Mouse (Mus musculus) liver, postnatal 0 days (tissue): ENCODE measurements around the gene Scpep1. TPM values are rescaled to one million over a fixed set of nuclear protein-coding genes. Genes with fewer than 3 reads are reported as not detected.
A peak's percentile ranks its signal among the peaks of the same experiment; 100 is the strongest.

ENCODE experiments used
- ATAC-seq: fragments of 200-750 bp; cut with Nextera tagmentation; 2 replicates; pipeline ENCODE4 v1.8.0; 2017; ENCODE audit warnings: mild to moderate bottlenecking, moderate library complexity
- DNase-seq: peaks from one replicate; pipeline ENCODE4 v3.0.0-alpha.2; 2016
- H3K27ac ChIP-seq: fragments of 300-500 bp; sonication (generic); 2 replicates; pipeline ENCODE4 v1.5.1; 2014; ENCODE audit warnings: antibody characterized with exemption, moderate library complexity, mild to moderate bottlenecking, low read depth
- H3K27me3 ChIP-seq: fragments of 300-500 bp; sonication (generic); 2 replicates; pipeline ENCODE4 v1.6.1; 2014; ENCODE audit warnings: low read length, control low read depth, mixed read lengths; ENCODE audit not compliant: insufficient read depth
- H3K36me3 ChIP-seq: fragments of 300-500 bp; sonication (generic); replicated peaks from 2 replicates; pipeline ENCODE4 v1.6.1; 2014; ENCODE audit warnings: mild to moderate bottlenecking, control low read depth, low read length, moderate library complexity, mixed read lengths; ENCODE audit not compliant: insufficient read depth
- H3K4me1 ChIP-seq: fragments of 300-500 bp; sonication (generic); 2 replicates; pipeline ENCODE4 v1.6.1; 2014; ENCODE audit warnings: antibody characterized with exemption, mild to moderate bottlenecking, control low read depth; ENCODE audit not compliant: insufficient read depth
- H3K4me2 ChIP-seq: fragments of 300-500 bp; sonication (generic); 2 replicates; pipeline ENCODE4 v1.6.1; 2014; ENCODE audit warnings: low read depth, mild to moderate bottlenecking, low read length, moderate library complexity, mixed read lengths
- H3K4me3 ChIP-seq: fragments of 300-500 bp; sonication (generic); 2 replicates; pipeline ENCODE4 v1.5.1; 2014; ENCODE audit warnings: low read depth, low read length
- H3K9ac ChIP-seq: fragments of 300-500 bp; sonication (generic); replicated peaks from 2 replicates; pipeline ENCODE4 v1.6.1; 2014; ENCODE audit warnings: mild to moderate bottlenecking, moderate library complexity
- H3K9me3 ChIP-seq: fragments of 300-500 bp; sonication (generic); 2 replicates; pipeline ENCODE4 v1.6.1; 2016; ENCODE audit warnings: mild to moderate bottlenecking, control low read depth, low read length, mixed read lengths
- CTCF ChIP-seq: sonication (generic); IDR thresholded peaks from 2 replicates; pipeline ENCODE4 v1.5.1; 2016; ENCODE audit warnings: antibody characterized with exemption, low read depth
- EP300 ChIP-seq: IDR thresholded peaks from 2 replicates; pipeline ENCODE4 v1.6.1; 2016; ENCODE audit warnings: antibody characterized with exemption, low read depth, mild to moderate bottlenecking
- WGBS: fragments of 180-500 bp; shearing (Covaris S2); extraction: QIAGEN DNeasy Blood & Tissue Kit; methylation state at CpG from one replicate; pipeline ENCODE4 v1.1.7; 2014; ENCODE audit not compliant: insufficient replicate concordance; 5-methylcytosine and 5-hydroxymethylcytosine counted together
- polyA plus RNA-seq: library from polyadenylated mRNA; unstranded; fragments of >200 nt; fragmentation: Nextera tagmentation; extraction: Ambion mirVana; gene quantifications from 2 replicates; pipeline ENCODE4 v1.2.1, GENCODE M21; 2015

The Scpep1 gene
- polyA plus RNA-seq, 1 experiment from 2014 or later, result 38.9 TPM

DNA sequence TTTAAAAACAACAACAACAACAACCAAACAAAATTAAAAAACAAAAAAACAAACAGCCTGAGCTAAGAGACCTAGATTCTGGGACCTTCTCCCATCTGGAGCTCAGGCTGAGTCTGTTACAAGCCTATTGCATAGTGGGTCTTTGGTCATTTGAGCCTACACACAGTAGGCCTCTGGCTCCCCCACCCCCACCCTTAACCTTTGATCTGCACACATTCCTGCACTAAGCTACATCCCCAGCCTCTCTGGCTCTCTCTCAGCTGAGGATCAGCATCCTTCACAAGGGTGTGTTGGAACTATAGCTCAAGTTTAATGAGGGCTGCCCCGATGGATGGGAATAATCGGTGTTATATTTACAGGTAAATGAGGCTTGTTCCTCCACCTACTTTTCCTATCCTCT is 40.4 kb upstream of the Scpep1 start:
- Histone ChIP-seq H3K4me3 (no peak overlapping the region), H3K4me1 (peaks cover 16% of the 10 kb centered on the region), H3K27me3 (no peaks in the 10 kb centered on the region), H3K9ac (no peak overlapping the region), H3K4me2 (no peak overlapping the region), H3K27ac (no peak overlapping the region), H3K9me3 (no peaks in the 10 kb centered on the region), H3K36me3 (peaks cover 5% of the 10 kb centered on the region; the same call in 1 of the 2 replicates)
- ATAC-seq, result no peak
- TF ChIP-seq CTCF (no peak), EP300 (no peak)
- DNase-seq, result no peak
- WGBS, result 81% methylated on average over 2 of the region's 2 CpGs

DNA sequence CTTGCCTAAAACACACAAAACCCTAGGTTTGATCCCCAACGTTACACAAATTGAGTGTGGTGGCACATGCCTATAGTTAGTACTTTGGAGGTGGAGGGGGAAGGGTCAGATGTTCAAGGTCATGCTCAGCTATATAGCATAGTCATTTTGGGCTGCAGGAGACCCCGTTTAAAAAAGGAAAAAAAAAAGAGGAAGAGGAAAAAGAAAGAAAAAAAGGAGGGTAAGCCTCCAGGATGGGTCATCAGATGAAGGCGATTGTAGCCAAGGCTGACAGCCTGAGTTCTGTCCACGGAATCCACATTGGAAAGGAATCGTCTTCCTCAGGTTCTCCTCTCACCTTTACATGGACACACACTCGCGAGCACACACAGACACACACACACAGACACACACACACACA is 39.2 kb upstream of the Scpep1 start:
- H3K9ac ChIP-seq, result no peak overlapping the region
- ATAC-seq, result no peak
- no peaks in the 10 kb centered on the region for H3K9me3 ChIP-seq
- H3K27ac ChIP-seq, result no peak overlapping the region
- peaks cover 15% of the 10 kb centered on the region for H3K4me1 ChIP-seq
- no peak overlapping the region for H3K4me3 ChIP-seq
- no peak for DNase-seq
- no peak for TF ChIP-seq CTCF
- no peak for TF ChIP-seq EP300
- peaks cover 5% of the 10 kb centered on the region; the same call in 1 of the 2 replicates for H3K36me3 ChIP-seq
- 65% methylated on average over 7 of the region's 7 CpGs for WGBS
- no peak overlapping the region for H3K4me2 ChIP-seq
- no peaks in the 10 kb centered on the region for H3K27me3 ChIP-seq

DNA sequence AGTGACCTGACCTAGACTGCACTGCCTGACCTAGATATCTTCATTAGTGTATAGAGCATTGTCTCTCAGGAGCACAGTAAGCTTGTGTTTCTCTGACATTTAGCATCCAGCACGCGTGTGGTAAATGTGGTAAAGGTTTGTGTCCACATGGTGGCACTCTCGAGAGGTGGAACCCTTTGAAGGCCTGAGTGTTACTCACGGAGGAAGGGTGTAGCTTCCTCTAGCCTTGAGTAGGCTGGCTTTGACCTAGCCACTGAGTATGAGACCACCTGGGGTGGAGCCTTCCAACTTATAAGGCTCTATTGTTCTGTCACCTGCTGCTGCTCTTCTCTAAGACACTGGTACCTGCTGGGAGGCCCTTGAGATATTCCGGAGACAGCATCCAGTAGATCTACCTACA is 38.4 kb upstream of the Scpep1 start:
- no peak overlapping the region for H3K9ac ChIP-seq
- WGBS, result 15% methylated on average over 5 of the region's 5 CpGs
- peak; percentile 56 for ATAC-seq
- no peak overlapping the region for H3K4me2 ChIP-seq
- TF ChIP-seq CTCF, result peak; percentile 93
- no peak for TF ChIP-seq EP300
- peak; percentile 78 for DNase-seq
- no peak overlapping the region for H3K4me3 ChIP-seq
- no peaks in the 10 kb centered on the region for H3K9me3 ChIP-seq
- H3K36me3 ChIP-seq, result peaks cover 5% of the 10 kb centered on the region; the same call in 1 of the 2 replicates
- peaks cover 11% of the 10 kb centered on the region for H3K4me1 ChIP-seq
- H3K27me3 ChIP-seq, result no peaks in the 10 kb centered on the region
- H3K27ac ChIP-seq, result no peak overlapping the region

DNA sequence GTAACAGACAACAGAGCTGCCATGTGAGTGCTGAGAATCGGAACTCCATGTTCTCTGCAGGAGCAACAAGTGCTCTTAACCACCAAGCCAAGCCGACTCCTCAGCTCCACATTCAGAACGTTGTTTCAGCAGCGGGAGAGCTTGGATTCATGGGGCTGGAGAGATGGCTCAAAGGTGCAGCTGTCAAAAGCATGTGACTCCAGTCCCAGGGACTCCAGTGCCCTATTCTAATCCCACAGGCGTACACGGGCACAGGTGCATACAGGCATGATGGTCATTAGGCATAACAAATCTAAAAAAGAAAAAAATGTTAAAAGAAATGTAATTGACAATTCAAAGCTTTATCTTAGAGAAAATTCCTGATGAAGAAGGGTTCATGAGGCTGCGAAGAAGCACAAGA is 37.9 kb upstream of the Scpep1 start:
- Histone ChIP-seq H3K36me3 (peaks cover 8% of the 10 kb centered on the region; the same call in 1 of the 2 replicates), H3K4me2 (no peak overlapping the region), H3K4me3 (no peak overlapping the region), H3K9ac (no peak overlapping the region), H3K27me3 (no peaks in the 10 kb centered on the region), H3K27ac (no peak overlapping the region), H3K9me3 (no peaks in the 10 kb centered on the region), H3K4me1 (peaks cover 8% of the 10 kb centered on the region)
- TF ChIP-seq CTCF, result no peak
- TF ChIP-seq EP300, result no peak
- DNase-seq, result no peak
- 55% methylated on average over 7 of the region's 7 CpGs for WGBS
- ATAC-seq, result no peak

DNA sequence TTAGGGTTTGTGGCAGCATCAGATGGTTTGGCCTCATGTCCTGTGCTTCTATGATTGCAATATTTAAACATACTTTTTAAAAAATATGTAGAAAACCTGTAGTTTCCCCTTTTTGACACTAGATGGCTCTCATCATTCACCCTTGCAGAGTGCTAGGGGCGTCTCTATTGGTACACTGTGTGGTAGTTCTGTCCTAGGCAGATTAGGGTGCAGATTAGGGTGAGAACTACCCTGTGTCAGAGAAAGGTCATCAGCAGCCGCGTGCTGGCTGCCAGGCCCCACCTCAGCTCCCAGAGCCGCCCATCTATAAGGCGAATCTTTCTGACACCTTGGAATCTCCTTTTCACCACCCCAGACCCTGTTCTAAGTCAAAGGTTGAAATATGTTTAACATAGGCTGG is 34.3 kb upstream of the Scpep1 start:
- DNase-seq, result no peak
- ATAC-seq, result peak; percentile 88
- Histone ChIP-seq H3K27me3 (no peaks in the 10 kb centered on the region), H3K27ac (no peak overlapping the region), H3K9me3 (no peaks in the 10 kb centered on the region), H3K4me2 (no peak overlapping the region), H3K36me3 (peaks cover 8% of the 10 kb centered on the region; the same call in 1 of the 2 replicates), H3K4me1 (no peaks in the 10 kb centered on the region; the same call in 1 of the 2 replicates), H3K9ac (no peak overlapping the region), H3K4me3 (no peak overlapping the region)
- 42% methylated on average over 5 of the region's 5 CpGs for WGBS
- TF ChIP-seq EP300 (no peak), CTCF (peak; percentile 74)

DNA sequence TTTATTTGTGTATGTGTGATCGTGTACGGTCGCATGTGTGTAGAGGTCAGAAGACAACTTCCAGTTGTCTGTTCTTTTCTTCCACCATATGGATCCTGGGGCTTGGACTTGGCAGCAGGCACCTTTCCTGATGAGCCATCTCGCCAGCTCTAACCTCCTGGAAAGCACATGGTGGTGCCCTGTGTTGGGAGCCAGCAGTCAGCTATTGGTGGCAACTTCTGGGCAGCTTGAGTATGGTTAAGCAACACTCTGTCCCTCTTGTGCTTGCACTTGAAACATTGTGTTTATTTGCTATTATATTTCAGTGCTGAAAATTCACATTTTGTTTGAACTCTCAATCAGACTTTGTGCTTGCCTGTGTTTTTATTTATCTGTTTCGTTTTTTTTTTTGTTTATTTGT is 33.7 kb upstream of the Scpep1 start:
- Histone ChIP-seq H3K36me3 (peaks cover 8% of the 10 kb centered on the region; the same call in 1 of the 2 replicates), H3K27me3 (no peaks in the 10 kb centered on the region), H3K4me3 (no peak overlapping the region), H3K4me2 (no peak overlapping the region), H3K9me3 (no peaks in the 10 kb centered on the region), H3K27ac (no peak overlapping the region), H3K9ac (no peak overlapping the region), H3K4me1 (no peaks in the 10 kb centered on the region; the same call in 1 of the 2 replicates)
- DNase-seq (no peak), ATAC-seq (no peak)
- 73% methylated on average over 5 of the region's 5 CpGs for WGBS
- TF ChIP-seq EP300, result no peak
- TF ChIP-seq CTCF, result no peak

DNA sequence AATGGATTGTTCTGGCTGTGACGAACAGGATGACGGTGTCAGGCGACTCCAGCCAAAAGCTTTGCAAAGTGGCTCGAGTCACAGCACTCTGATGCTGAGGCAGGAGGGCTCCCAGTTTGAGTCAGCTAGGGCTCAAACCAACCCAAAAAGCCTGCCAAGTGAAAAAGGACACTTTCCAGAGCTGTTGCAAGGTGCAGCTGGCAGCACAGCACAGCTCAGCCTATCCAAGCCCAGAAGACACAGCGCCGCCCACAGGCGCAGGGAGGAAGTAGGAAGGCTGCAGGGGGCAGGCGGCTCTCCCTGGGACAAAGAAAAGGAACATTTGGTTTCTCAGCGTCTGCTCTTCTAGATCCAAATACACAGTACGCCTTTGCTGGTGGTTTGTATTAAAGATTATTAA is 31.4 kb upstream of the Scpep1 start:
- Histone ChIP-seq H3K9me3 (no peaks in the 10 kb centered on the region), H3K4me1 (no peaks in the 10 kb centered on the region; the same call in 1 of the 2 replicates), H3K4me2 (no peak overlapping the region), H3K4me3 (no peak overlapping the region), H3K9ac (no peak overlapping the region), H3K27ac (no peak overlapping the region), H3K36me3 (peaks cover 10% of the 10 kb centered on the region), H3K27me3 (no peaks in the 10 kb centered on the region)
- TF ChIP-seq EP300 (no peak), CTCF (peak; percentile 27; the same call in 1 of the 2 replicates)
- ATAC-seq (no peak), DNase-seq (no peak)
- WGBS, result 77% methylated on average over 10 of the region's 10 CpGs
